Mouse (Mus musculus): ENCODE results near the gene Adh5. TPM values are rescaled to one million over a fixed set of nuclear protein-coding genes. Genes with fewer than 3 reads are reported as not detected.
"Not testable (repeated sequence)": the region's sequence is repeated elsewhere in the genome, so short reads cannot be mapped to it uniquely, and the experiment has no call there.

Gene Adh5
- polyA plus RNA-seq, 2 experiments from 2014 or later: 118 to 126 TPM

- ATAC-seq: no peak
These were observed 17.4 kb downstream of the Adh5 start for GRCm38 (mm10) chr3:138460260-138460659.

GRCm38 (mm10) chr3:138461832-138462231 is 18.9 kb downstream of the Adh5 start:
- ATAC-seq: no peak

GRCm38 (mm10) chr3:138463137-138463536 is 20.2 kb downstream of the Adh5 start:
- peak; percentile 81 for ATAC-seq

- ATAC-seq: no peak
These were observed 20.9 kb downstream of the Adh5 start for GRCm38 (mm10) chr3:138463807-138464206.

GRCm38 (mm10) chr3:138464573-138465147 is 21.8 kb downstream of the Adh5 start:
- ATAC-seq: no peak

GRCm38 (mm10) chr3:138466656-138467055 is 23.8 kb downstream of the Adh5 start:
- not testable (repeated sequence) for ATAC-seq

GRCm38 (mm10) chr3:138471066-138471465 is 28.2 kb downstream of the Adh5 start:
- no peak for ATAC-seq

- no peak for ATAC-seq
These were observed 36.6 kb downstream of the Adh5 start for GRCm38 (mm10) chr3:138479489-138479888.

GRCm38 (mm10) chr3:138481526-138482284 is 38.8 kb downstream of the Adh5 start:
- no peak for ATAC-seq

GRCm38 (mm10) chr3:138483240-138483639 is 40.3 kb downstream of the Adh5 start:
- no peak for ATAC-seq

- ATAC-seq: peak; percentile 50
These were observed 45.9 kb downstream of the Adh5 start for GRCm38 (mm10) chr3:138488584-138489326.

GRCm38 (mm10) chr3:138489327-138490033 is 46.6 kb downstream of the Adh5 start, which contains the start of gene Metap1:
Metap1 (minus strand) TSS chr3:138489515.
- ATAC-seq: peak; percentile 91

- ATAC-seq: no peak
These were observed 47.1 kb downstream of the Adh5 start for GRCm38 (mm10) chr3:138490034-138490337.

GRCm38 (mm10) chr3:138493668-138494067 is 50.8 kb downstream of the Adh5 start:
- ATAC-seq: no peak

- no peak for ATAC-seq
These were observed 51.7 kb downstream of the Adh5 start for GRCm38 (mm10) chr3:138494565-138494964.

GRCm38 (mm10) chr3:138495166-138496145 is 52.6 kb downstream of the Adh5 start:
- no peak for ATAC-seq

GRCm38 (mm10) chr3:138498731-138499130 is 55.8 kb downstream of the Adh5 start:
- ATAC-seq: no peak

- ATAC-seq: no peak
These were observed 57.2 kb downstream of the Adh5 start for GRCm38 (mm10) chr3:138499854-138500740.

GRCm38 (mm10) chr3:138503754-138504153 is 60.9 kb downstream of the Adh5 start:
- ATAC-seq: no peak
